Mouse (Mus musculus) testis, adult 2 months (tissue): ENCODE measurements around the gene Smagp.

Experiments used
- CTCF ChIP-seq: fragments of 200-500 bp; IDR thresholded peaks from 2 replicates; pipeline ENCODE4 v1.5.1; 2012; ENCODE audit warnings: low read depth, mild to moderate bottlenecking, inconsistent platforms, low read length, moderate library complexity; ENCODE audit not compliant: control insufficient read depth, insufficient read depth, insufficient replicate concordance
- POLR2A ChIP-seq: fragments of 200-500 bp; IDR thresholded peaks from 2 replicates; pipeline ENCODE4 v1.6.1; 2012; ENCODE audit warnings: low read depth, mild to moderate bottlenecking, inconsistent platforms, low read length, moderate library complexity; ENCODE audit not compliant: control insufficient read depth

- TF ChIP-seq CTCF (no peak), POLR2A (no peak)
Measured at GRCm38 (mm10) chr15:100651610-100652009, 14.9 kb upstream of the Smagp start.
